Mouse (Mus musculus): ENCODE data around the gene Slc8a3. TPM values are rescaled to one million over a fixed set of nuclear protein-coding genes. Genes with fewer than 3 reads are reported as not detected.
A peak's percentile ranks its signal among the peaks of the same experiment; 100 is the strongest.

Gene Slc8a3
- polyA plus RNA-seq, 1 experiment from 2014 or later = 2.3 TPM

DNA sequence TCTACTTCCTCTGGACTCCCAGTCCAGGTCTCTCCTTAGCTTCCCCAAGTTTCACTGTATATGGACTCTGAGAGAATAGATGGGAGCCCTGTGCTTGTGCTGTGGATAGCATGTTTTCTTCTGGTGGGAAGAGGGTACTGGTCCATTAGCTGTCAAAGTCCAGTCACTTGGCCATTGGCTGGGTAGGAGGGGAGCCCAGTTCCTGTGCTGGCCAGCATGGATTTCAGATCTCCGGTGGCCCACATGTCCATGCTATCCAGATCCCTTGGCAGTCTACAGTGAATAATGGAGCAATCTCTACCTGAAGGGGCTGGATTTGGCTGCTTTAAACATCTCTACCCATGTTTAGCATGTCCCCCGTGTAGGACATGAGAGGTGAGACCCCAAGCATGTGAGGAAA lies 148.0 kb downstream of the Slc8a3 start:
- DNase-seq (ENCODE audit: low spot score) (no peak), ATAC-seq (no peak)
- Histone ChIP-seq H3K27me3 (replicated peaks; ENCODE audit: control insufficient read depth, insufficient read depth, low read length) (no peaks in the 10 kb centered on the region), H3K36me3 (ENCODE audit: control insufficient read depth, insufficient read depth, low read length) (no peaks in the 10 kb centered on the region), H3K27ac (ENCODE audit: low read depth, low read length) (no peak overlapping the region), H3K4me1 (ENCODE audit: control insufficient read depth, insufficient read depth, low read length) (no peaks in the 10 kb centered on the region), H3K9me3 (replicated peaks; ENCODE audit: control insufficient read depth, low read length) (no peaks in the 10 kb centered on the region), H3K9ac (ENCODE audit: low read length) (no peak overlapping the region), H3K4me2 (ENCODE audit: low read length) (no peak overlapping the region), H3K4me3 (ENCODE audit: low read depth, low read length) (no peak overlapping the region)
- 92% methylated on average over 2 of the region's 2 CpGs for WGBS

DNA sequence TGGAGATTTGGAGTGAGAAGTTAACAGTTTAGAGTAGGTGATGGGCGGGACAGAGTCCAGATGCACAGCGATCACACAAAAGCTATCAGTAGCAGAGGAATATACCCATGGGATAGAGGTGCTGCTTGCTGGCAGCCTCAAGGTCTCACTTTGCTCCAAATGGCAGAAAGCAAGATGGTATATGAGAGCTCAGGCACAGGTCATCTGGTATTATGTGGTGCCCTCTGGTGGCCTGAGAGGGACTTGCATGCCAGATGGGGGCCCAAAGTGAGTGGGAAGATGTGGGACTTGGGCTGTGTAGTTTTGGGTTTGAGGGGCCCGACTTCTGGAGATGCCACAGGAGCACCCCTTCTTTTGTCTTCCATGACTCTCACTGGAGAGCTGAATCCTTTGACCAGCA lies 150.9 kb downstream of the Slc8a3 start:
- WGBS = 51% methylated on average over 3 of the region's 3 CpGs
- Histone ChIP-seq H3K4me3 (ENCODE audit: low read depth, low read length) (no peak overlapping the region), H3K27ac (ENCODE audit: low read depth, low read length) (no peak overlapping the region), H3K4me2 (ENCODE audit: low read length) (no peak overlapping the region), H3K36me3 (ENCODE audit: control insufficient read depth, insufficient read depth, low read length) (no peaks in the 10 kb centered on the region), H3K9ac (ENCODE audit: low read length) (no peak overlapping the region), H3K9me3 (replicated peaks; ENCODE audit: control insufficient read depth, low read length) (no peaks in the 10 kb centered on the region), H3K27me3 (replicated peaks; ENCODE audit: control insufficient read depth, insufficient read depth, low read length) (no peaks in the 10 kb centered on the region), H3K4me1 (ENCODE audit: control insufficient read depth, insufficient read depth, low read length) (no peaks in the 10 kb centered on the region)
- ATAC-seq (peak; percentile 42; the same call in 1 of the 2 replicates), DNase-seq (ENCODE audit: low spot score) (peak; percentile 68)

DNA sequence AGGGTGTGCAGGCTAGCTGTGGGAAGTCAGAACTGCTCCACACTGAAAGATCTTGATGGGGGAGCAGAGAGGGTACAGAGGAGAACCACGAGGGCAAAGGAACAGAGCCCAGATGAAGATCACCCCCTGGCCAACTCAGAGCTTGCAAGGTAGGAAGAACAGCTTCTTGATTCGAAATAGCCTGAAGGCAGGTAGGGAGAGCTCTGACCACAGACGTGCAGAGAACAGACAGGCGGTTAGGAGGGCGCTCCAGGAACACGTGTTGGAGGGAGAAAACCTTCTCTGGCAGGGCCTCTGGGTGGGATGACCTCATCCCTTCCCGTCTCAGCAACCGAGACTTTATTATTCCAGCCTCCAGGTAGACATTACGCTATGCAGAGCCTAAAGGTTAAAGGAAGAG lies 157.7 kb downstream of the Slc8a3 start:
- Histone ChIP-seq H3K36me3 (ENCODE audit: control insufficient read depth, insufficient read depth, low read length) (no peaks in the 10 kb centered on the region), H3K27me3 (replicated peaks; ENCODE audit: control insufficient read depth, insufficient read depth, low read length) (no peaks in the 10 kb centered on the region), H3K9me3 (replicated peaks; ENCODE audit: control insufficient read depth, low read length) (no peaks in the 10 kb centered on the region), H3K9ac (ENCODE audit: low read length) (no peak overlapping the region), H3K4me1 (ENCODE audit: control insufficient read depth, insufficient read depth, low read length) (no peaks in the 10 kb centered on the region), H3K4me2 (ENCODE audit: low read length) (no peak overlapping the region), H3K4me3 (ENCODE audit: low read depth, low read length) (no peak overlapping the region), H3K27ac (ENCODE audit: low read depth, low read length) (no peak overlapping the region)
- ATAC-seq = no peak
- 61% methylated on average over 9 of the region's 9 CpGs for whole genome bisulfite sequencing
- DNase-seq (ENCODE audit: low spot score) = no peak

DNA sequence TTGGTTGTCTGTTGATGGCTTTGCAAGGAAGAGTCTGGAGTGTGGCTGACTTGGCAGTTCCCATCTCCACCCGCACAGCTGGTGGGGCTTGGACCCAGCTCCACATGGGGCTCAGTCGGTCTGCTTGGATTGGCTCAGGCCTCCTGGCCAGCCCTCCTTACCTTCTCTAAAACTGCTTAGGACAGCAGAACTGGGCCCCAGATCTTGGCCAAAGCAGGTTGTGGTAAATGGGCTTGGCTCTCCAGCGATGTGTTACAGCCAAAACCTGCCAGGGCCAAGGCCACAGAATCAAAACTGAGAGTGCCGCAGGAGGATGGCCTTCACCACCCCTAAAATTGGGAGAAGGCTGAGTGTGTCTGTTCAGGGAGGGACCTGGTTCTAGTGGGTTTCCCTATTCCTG lies 159.1 kb downstream of the Slc8a3 start:
- H3K4me1 ChIP-seq (ENCODE audit: control insufficient read depth, insufficient read depth, low read length) = no peaks in the 10 kb centered on the region
- no peak for ATAC-seq
- no peaks in the 10 kb centered on the region for H3K27me3 ChIP-seq (replicated peaks; ENCODE audit: control insufficient read depth, insufficient read depth, low read length)
- no peaks in the 10 kb centered on the region for H3K9me3 ChIP-seq (replicated peaks; ENCODE audit: control insufficient read depth, low read length)
- no peaks in the 10 kb centered on the region for H3K36me3 ChIP-seq (ENCODE audit: control insufficient read depth, insufficient read depth, low read length)
- DNase-seq (ENCODE audit: low spot score) = no peak
- no peak overlapping the region for H3K4me2 ChIP-seq (ENCODE audit: low read length)
- H3K27ac ChIP-seq (ENCODE audit: low read depth, low read length) = no peak overlapping the region
- WGBS = 88% methylated on average over 4 of the region's 4 CpGs
- no peak overlapping the region for H3K4me3 ChIP-seq (ENCODE audit: low read depth, low read length)
- H3K9ac ChIP-seq (ENCODE audit: low read length) = no peak overlapping the region

DNA sequence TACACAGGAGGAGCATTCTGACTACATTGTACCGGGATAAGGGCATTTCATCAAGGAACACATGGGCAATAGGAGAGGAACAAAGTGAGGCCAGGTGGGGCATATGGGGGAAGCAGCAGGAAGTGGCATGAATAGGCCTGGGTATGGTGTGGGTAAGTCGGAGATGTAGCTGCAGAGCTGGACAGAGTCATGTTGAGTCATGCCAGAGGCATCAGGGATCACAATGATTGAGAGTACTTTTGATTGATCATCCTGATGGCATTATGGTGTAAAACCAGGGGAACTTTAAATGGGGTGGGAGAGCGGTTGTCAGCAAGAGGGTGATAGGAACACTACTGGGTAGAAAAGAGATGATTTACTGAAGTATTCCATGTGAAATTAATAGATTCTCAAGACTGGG lies 160.0 kb downstream of the Slc8a3 start:
- Histone ChIP-seq H3K4me3 (ENCODE audit: low read depth, low read length) (no peak overlapping the region), H3K36me3 (ENCODE audit: control insufficient read depth, insufficient read depth, low read length) (no peaks in the 10 kb centered on the region), H3K27ac (ENCODE audit: low read depth, low read length) (no peak overlapping the region), H3K27me3 (replicated peaks; ENCODE audit: control insufficient read depth, insufficient read depth, low read length) (no peaks in the 10 kb centered on the region), H3K9ac (ENCODE audit: low read length) (no peak overlapping the region), H3K9me3 (replicated peaks; ENCODE audit: control insufficient read depth, low read length) (no peaks in the 10 kb centered on the region), H3K4me1 (ENCODE audit: control insufficient read depth, insufficient read depth, low read length) (no peaks in the 10 kb centered on the region), H3K4me2 (ENCODE audit: low read length) (no peak overlapping the region)
- WGBS = 85% methylated on average over 3 of the region's 3 CpGs
- DNase-seq (ENCODE audit: low spot score) (no peak), ATAC-seq (no peak)

DNA sequence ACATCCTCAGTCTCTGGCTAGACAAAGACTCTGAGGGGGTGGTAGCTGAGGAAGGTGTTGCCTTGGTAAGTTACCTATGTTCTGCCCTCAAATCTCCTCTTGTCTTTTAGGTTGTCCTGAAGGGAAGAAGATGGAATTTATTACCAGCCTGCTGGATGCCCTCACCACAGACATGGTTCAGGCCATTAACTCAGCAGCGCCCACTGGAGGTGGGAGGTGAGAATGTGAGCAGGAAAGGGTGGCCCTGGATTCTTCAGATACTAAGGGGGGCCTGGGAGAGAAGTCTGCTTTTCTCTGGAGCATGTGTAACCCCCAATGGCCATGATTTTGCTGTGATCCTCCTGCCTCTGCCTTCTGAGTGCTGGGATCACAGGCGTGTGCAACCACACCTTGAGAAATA lies 162.9 kb downstream of the Slc8a3 start:
- Histone ChIP-seq H3K27ac (ENCODE audit: low read depth, low read length) (no peak overlapping the region), H3K9ac (ENCODE audit: low read length) (no peak overlapping the region), H3K4me1 (ENCODE audit: control insufficient read depth, insufficient read depth, low read length) (peaks cover 4% of the 10 kb centered on the region), H3K9me3 (replicated peaks; ENCODE audit: control insufficient read depth, low read length) (no peaks in the 10 kb centered on the region), H3K36me3 (ENCODE audit: control insufficient read depth, insufficient read depth, low read length) (no peaks in the 10 kb centered on the region), H3K27me3 (replicated peaks; ENCODE audit: control insufficient read depth, insufficient read depth, low read length) (no peaks in the 10 kb centered on the region), H3K4me3 (ENCODE audit: low read depth, low read length) (no peak overlapping the region), H3K4me2 (ENCODE audit: low read length) (no peak overlapping the region)
- WGBS = 88% methylated on average over 2 of the region's 2 CpGs
- DNase-seq (ENCODE audit: low spot score) (no peak), ATAC-seq (no peak)

DNA sequence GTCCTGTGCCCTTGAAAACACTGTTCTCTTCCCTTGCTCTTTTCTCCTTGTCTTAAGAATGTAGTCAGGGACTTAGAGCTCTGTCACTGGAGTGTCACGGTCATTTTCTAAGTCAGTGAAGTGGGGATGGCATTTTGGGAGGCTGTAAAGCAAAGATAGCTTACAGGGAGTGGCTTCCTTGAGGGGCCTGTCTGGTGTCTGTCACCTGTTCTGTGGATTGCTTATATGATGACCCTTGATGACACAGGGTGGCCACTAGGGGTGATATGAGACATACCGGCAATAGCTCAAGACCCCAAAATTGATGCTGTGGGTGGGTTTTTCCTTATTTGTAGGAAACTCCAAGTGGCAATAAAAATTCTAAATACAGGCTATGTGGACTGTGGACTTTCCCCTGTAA lies 164.5 kb downstream of the Slc8a3 start:
- Histone ChIP-seq H3K4me3 (ENCODE audit: low read depth, low read length) (no peak overlapping the region), H3K27ac (ENCODE audit: low read depth, low read length) (no peak overlapping the region), H3K9ac (ENCODE audit: low read length) (no peak overlapping the region), H3K9me3 (replicated peaks; ENCODE audit: control insufficient read depth, low read length) (no peaks in the 10 kb centered on the region), H3K27me3 (replicated peaks; ENCODE audit: control insufficient read depth, insufficient read depth, low read length) (no peaks in the 10 kb centered on the region), H3K4me2 (ENCODE audit: low read length) (no peak overlapping the region), H3K36me3 (ENCODE audit: control insufficient read depth, insufficient read depth, low read length) (no peaks in the 10 kb centered on the region), H3K4me1 (ENCODE audit: control insufficient read depth, insufficient read depth, low read length) (peaks cover 4% of the 10 kb centered on the region)
- no peak for DNase-seq (ENCODE audit: low spot score)
- 84% methylated on average over 2 of the region's 2 CpGs for WGBS
- ATAC-seq = no peak

DNA sequence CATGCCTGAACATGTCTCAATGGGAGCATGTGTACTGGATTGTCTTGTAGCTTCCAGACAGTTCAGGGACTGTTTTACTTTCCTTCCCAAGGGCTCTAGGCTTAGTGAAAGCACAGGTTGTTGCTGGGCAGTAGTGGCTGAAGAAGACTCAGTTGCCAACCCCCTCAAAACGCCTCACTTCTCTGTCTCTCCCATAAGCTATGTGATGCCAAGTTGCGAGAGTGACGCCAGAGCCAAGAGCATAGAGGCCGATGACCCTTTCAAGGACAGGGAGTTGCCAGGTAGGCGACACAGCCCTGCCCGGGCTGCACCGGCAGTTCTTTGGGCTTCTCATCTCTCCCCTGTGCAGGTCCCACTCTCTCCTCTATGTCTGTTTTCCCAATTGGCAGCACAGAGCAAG lies 164.9 kb downstream of the Slc8a3 start:
- Histone ChIP-seq H3K9me3 (replicated peaks; ENCODE audit: control insufficient read depth, low read length) (no peaks in the 10 kb centered on the region), H3K4me3 (ENCODE audit: low read depth, low read length) (no peak overlapping the region), H3K27ac (ENCODE audit: low read depth, low read length) (no peak overlapping the region), H3K36me3 (ENCODE audit: control insufficient read depth, insufficient read depth, low read length) (no peaks in the 10 kb centered on the region), H3K4me1 (ENCODE audit: control insufficient read depth, insufficient read depth, low read length) (peaks cover 4% of the 10 kb centered on the region), H3K4me2 (ENCODE audit: low read length) (no peak overlapping the region), H3K9ac (ENCODE audit: low read length) (no peak overlapping the region), H3K27me3 (replicated peaks; ENCODE audit: control insufficient read depth, insufficient read depth, low read length) (no peaks in the 10 kb centered on the region)
- no peak for ATAC-seq
- DNase-seq (ENCODE audit: low spot score) = no peak
- 96% methylated on average over 7 of the region's 7 CpGs for WGBS

DNA sequence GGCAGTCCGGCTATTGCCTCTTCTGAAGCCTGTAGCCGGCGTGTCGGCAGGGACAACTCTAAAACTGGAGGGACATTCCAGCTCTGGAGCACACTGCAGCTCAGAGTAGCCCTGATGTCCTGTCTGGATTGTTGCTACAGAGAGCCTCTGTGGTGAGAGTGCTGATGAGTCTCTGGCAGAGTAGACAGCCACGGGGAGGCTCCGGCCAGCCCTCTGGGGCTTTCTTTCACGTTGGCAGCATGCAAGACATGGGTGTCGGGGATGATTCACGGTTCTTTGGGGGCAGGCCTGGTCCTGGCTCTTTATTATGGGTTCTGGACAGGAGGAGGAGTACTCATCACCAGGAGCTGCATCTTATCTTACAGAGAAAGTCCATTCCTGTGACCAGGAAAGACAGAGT lies 165.8 kb downstream of the Slc8a3 start:
- H3K9ac ChIP-seq (ENCODE audit: low read length) = no peak overlapping the region
- H3K4me1 ChIP-seq (ENCODE audit: control insufficient read depth, insufficient read depth, low read length) = peaks cover 4% of the 10 kb centered on the region
- no peaks in the 10 kb centered on the region for H3K9me3 ChIP-seq (replicated peaks; ENCODE audit: control insufficient read depth, low read length)
- H3K27me3 ChIP-seq (replicated peaks; ENCODE audit: control insufficient read depth, insufficient read depth, low read length) = no peaks in the 10 kb centered on the region
- no peaks in the 10 kb centered on the region for H3K36me3 ChIP-seq (ENCODE audit: control insufficient read depth, insufficient read depth, low read length)
- ATAC-seq (no peak), DNase-seq (ENCODE audit: low spot score) (no peak)
- 91% methylated on average over 9 of the region's 9 CpGs for WGBS
- H3K4me3 ChIP-seq (ENCODE audit: low read depth, low read length) = no peak overlapping the region
- H3K4me2 ChIP-seq (ENCODE audit: low read length) = no peak overlapping the region
- no peak overlapping the region for H3K27ac ChIP-seq (ENCODE audit: low read depth, low read length)

DNA sequence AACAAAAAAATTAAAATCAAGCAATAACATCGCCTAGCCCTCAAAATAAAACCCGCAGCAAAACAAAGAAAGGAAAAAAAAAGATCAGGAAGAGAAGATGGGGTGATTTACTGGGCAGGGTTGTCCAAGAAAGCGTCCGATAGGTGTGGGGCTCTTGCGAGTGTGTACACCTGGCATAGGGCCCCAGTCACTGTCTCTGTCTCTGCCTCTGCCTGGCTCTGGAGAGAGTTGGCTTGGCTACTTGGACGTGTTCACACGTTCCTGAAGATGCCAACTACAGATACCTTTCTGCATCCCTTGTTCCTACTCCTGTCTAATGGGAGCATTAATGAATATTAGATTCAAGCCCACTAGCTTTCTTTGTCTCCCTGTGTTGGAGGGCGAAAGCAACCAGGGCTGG lies 166.4 kb downstream of the Slc8a3 start:
- DNase-seq (ENCODE audit: low spot score) (no peak), ATAC-seq (no peak)
- Histone ChIP-seq H3K27ac (ENCODE audit: low read depth, low read length) (no peak overlapping the region), H3K27me3 (replicated peaks; ENCODE audit: control insufficient read depth, insufficient read depth, low read length) (no peaks in the 10 kb centered on the region), H3K9me3 (replicated peaks; ENCODE audit: control insufficient read depth, low read length) (no peaks in the 10 kb centered on the region), H3K4me2 (ENCODE audit: low read length) (no peak overlapping the region), H3K36me3 (ENCODE audit: control insufficient read depth, insufficient read depth, low read length) (no peaks in the 10 kb centered on the region), H3K4me3 (ENCODE audit: low read depth, low read length) (no peak overlapping the region), H3K4me1 (ENCODE audit: control insufficient read depth, insufficient read depth, low read length) (peaks cover 4% of the 10 kb centered on the region), H3K9ac (ENCODE audit: low read length) (no peak overlapping the region)
- WGBS = 83% methylated on average over 8 of the region's 8 CpGs
